Mouse (Mus musculus) gastrocnemius, postnatal 25 days (tissue): Measurements from ENCODE around the gene Mr1. TPM values are rescaled to one million over a fixed set of nuclear protein-coding genes. Genes with fewer than 3 reads are reported as not detected.

ENCODE experiments used
- DNase-seq: peaks from one replicate; pipeline ENCODE4 v3.0.0; 2022
- total RNA-seq, 2 experiments: library from RNA; stranded (reverse); gene quantifications; 1 replicate in 1 of 2; 2 replicates in 1 of 2; pipeline ENCODE4 v1.2.3; 2021

Mr1 gene
- total RNA-seq, 2 experiments from 2014 or later: 7.3 to 10.6 TPM

DNA sequence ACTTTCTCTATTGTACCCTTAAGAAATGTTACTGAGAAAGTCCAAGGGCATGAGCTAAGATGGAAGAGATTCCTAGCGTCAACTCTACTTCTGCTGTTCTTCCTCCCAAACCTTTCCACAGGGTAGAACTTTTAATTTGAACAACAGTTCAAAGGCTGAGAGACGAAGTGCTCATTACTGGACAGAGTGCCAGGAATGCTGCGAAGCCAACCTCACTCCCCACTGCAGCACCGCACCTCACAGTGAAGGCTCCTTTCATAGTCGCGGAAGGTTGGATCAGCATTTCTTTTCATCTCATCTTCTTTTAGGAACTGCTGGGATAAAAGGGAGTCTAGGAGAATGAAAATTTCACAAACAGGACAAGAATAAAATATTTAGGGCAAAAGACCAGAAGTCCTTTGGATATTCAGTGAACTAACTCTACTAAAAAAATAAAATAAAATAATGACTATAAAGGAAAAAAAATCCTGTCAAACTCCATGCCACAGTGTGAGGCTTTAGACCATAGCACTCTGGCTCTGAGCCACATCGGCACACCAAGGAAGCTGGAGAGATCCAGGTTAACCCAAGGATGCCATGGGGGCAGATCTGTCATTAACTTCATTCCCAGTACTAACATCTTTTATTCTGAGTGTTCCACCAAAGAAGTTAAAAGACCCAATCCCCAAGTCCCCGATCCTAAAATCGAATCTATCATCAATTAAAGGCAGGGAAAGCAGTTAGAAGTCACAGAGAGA lies 52.5 kb downstream of the Mr1 start:
- DNase-seq: no peak

DNA sequence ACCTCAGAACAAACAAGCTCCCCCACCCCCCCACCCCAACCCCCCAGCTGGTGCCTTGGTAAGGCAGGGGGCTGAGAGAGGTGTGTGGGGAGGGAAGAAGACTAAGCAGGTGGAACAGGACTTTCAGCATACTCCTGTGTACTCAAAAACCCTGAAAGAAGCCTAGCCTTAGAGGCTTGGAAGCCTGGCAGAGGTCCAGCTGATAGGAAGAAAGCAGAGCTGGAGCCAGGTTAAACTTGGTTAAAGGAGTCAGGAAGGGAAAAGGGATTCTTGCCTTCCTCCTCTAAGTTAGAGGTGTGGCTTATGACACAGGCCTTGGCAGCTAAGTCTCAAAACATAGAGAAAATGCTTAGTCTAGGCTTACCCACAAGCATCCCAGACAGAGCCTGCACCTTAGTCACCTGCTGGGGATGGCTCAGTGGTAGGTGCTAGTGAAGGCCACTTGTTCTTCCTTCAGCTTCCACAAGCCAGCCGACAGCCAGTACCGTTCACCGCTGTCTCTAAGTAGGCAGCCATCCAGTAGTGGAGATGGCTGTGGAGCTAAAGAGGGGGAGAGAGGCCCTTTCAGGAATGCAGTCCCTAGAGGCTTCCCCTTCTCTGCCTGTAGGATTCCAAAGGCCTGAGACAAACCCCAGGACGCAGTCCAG lies 53.3 kb downstream of the Mr1 start:
- DNase-seq: peak; percentile 41

GRCm38 (mm10) chr1:155091842-155092800 lies 54.5 kb downstream of the Mr1 start:
- DNase-seq: peak; percentile 25

GRCm38 (mm10) chr1:155091374-155091841 lies 55.2 kb downstream of the Mr1 start:
- DNase-seq: no peak

DNA sequence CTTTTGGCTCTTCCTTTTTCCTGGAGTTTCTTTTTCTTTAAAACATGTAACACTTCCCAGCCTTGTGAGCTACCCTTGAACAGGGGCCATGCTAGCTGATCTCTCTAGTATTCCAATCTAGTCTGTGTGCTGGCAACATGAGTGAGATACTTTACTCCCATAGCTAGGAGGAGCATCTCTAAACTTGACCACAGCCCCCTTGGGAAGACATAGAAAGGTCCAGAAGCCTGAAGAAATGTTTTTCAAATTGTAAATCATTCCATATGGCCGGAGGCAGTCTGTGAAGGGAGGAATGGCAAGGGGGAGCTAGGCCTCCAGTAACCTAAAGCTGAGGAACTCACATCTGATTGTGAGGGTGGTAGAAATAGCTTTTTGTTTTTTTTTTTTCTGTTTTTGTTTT lies 55.9 kb downstream of the Mr1 start:
- DNase-seq: no peak

GRCm38 (mm10) chr1:155090327-155090726 lies 56.3 kb downstream of the Mr1 start:
- no peak for DNase-seq

DNA sequence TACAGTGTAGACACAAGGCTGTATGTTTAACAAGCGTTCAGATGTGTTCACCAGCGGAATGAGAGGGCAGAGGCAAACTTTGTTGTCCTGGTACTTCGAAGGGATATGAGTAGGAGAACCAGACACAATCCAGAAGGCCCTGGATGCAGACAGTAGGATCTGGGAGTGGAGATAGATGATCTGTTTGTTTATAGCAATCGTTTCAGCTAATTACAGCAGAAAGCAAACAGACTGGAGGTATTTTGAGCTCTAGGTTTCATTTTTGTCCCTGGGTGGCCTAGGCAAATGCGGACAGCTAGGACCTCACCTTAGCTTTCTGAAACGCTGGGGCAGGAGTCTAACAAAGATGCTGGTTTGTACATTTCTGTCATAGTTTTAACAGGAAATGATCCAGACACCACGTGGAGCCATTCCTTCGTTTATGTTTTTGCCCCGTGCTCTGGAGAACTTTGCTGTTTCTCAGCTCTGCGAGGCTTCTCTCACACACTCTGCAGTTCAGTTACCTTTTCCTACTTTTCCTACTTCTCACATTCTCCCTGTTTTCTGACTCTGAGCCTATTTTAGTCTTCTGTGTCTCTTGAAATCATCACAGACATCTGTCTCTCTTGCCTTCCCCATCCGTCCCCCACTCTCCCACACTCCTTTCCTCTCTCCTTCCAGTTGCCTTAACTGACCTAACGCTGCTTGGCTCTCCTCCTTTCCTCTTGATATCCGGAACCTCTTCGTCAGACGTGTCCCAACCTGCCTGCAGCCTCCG lies 57.6 kb downstream of the Mr1 start:
- DNase-seq: no peak

- no peak for DNase-seq
Observed at GRCm38 (mm10) chr1:155088046-155088445, 58.6 kb downstream of the Mr1 start.

GRCm38 (mm10) chr1:155086893-155087292 lies 59.7 kb downstream of the Mr1 start:
- no peak for DNase-seq

DNA sequence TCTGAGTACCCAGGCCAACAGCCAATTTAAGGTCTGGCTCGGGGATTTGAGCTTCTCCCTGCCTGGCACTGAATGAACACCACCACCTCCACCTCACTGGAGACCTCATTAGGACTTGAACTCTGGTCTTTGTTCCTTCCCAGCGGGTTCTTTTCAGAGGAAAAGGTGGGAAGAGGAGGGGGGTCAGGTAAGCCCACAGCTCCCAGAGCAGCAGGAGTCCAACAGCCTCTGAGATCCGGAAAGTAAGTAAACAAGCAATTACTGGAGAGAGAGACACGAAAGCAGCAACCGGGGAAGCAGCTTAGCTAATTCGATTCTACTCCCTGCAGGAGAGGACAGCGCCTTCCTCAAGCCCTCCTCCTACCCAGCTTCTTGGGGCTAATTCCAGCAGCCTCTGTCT lies 60.2 kb downstream of the Mr1 start:
- DNase-seq: no peak

- DNase-seq: no peak
Observed at GRCm38 (mm10) chr1:155084839-155085238, 61.8 kb downstream of the Mr1 start.

GRCm38 (mm10) chr1:155083271-155084265 lies 63.0 kb downstream of the Mr1 start:
- DNase-seq: peak; percentile 93

DNA sequence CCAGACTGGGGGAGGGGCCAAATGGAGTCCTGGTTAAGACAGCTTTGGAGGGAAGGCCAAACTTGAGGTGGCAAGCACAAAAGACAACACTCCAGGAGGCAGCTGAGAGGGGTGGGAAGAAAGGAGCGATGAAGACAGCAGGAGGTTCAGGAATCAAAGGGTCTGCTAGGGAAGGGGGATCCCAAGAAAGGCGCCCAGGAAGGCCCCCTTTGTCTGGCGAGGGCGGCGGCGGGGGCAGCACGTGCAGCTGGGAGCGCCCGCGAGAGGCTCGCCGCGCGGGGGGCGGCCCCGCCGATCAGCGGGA lies 63.7 kb downstream of the Mr1 start:
- DNase-seq: no peak

DNA sequence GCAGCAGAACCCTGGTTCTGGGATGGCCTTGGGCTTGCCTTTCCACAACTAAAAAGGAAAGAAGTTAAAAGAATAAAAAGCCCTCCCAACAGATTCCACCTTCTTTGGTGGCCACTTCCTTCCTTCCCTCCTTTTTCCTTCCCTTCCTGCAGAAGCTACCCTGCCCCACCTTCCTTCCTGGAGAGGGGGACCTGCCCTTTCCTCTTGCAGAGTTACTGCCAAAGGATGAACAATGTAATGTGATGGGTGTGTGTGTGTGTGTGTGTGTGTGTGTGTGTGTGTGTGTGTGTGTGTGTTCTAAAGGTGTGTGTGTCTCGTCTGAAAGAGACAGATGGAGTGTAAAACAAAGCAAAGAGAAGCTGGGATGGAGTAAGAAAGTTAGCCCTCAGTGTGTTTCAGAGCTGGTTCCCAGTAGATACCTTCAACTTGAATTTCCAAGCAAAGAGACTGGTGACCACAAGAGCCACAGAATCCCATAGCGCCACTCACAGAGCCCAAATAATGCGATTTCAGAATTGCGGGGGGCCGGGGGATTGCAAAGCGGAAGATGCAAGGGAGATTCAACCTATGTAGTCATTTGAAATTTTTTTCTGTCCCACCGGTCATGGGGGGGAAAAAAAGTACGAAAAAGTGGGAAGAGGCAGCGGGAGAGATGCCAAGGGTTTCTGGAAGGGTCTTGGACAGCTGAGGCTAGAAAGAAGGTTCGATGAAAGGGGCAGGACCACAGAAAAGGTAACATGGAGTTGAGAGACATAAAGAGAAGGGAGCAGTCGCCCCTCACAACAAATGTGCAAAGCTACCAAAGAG lies 64.3 kb downstream of the Mr1 start:
- no peak for DNase-seq

DNA sequence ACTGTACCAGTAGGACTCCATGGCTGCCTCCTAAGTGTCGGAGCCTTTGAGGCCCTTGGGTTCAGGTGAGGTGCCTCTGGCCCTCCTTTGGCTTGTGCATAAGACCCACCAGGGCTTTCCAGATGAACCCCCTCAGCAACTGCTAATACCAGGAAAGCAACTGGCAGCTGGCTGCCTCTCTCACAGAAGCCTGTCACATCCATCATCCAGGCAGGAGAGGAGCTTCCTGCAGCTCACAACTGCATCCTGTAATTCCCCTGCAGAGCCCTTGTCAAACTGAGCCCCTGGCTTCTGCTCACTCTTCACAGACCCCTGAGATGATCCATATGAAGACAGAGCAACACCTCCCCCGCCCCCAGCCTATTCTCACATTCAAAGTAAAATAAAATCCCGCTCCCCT lies 68.9 kb downstream of the Mr1 start:
- no peak for DNase-seq
